Mouse (Mus musculus): Measurements from ENCODE around the gene Mesd.
"Not testable (repeated sequence)": the region's sequence is repeated elsewhere in the genome, so short reads cannot be mapped to it uniquely, and the experiment has no call there.

The Mesd gene

GRCm38 (mm10) chr7:83878676-83879448, 5.4 kb upstream of the Mesd start:
- no peak for DNase-seq (ENCODE audit: low read depth, low spot score)

DNA sequence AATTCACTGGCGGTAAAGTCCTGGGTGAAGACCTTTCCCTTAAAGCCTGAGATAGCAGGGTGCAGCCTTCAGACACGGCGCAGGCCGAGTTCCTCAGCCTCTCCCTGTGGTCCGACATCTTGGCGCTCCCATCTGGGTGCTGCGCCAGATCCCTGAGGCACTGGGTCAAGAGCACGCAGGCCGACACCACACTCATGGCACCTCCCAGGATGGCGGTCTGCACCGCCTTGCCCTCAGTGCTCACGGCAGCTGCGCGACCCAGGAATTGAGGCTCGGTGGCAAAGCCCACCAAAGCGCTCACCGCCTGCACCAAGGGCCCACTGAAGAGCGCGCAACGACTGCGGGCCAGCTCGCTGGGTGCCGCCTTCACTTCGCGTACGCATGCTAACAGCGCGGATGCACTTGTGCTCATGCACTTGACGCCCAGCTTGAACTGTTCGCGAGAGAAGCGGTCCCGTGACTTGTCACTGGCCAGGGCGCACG, 2.1 kb upstream of the Mesd start:
- DNase-seq (ENCODE audit: low read depth, low spot score), result no peak

- DNase-seq (ENCODE audit: low read depth, low spot score), result peak; percentile 18
Observed at GRCm38 (mm10) chr7:83882633-83883275, 1.5 kb upstream of the Mesd start.

GRCm38 (mm10) chr7:83883276-83884020, 818 bp upstream of the Mesd start:
- peak; percentile 50 for DNase-seq (ENCODE audit: low read depth, low spot score)

DNA sequence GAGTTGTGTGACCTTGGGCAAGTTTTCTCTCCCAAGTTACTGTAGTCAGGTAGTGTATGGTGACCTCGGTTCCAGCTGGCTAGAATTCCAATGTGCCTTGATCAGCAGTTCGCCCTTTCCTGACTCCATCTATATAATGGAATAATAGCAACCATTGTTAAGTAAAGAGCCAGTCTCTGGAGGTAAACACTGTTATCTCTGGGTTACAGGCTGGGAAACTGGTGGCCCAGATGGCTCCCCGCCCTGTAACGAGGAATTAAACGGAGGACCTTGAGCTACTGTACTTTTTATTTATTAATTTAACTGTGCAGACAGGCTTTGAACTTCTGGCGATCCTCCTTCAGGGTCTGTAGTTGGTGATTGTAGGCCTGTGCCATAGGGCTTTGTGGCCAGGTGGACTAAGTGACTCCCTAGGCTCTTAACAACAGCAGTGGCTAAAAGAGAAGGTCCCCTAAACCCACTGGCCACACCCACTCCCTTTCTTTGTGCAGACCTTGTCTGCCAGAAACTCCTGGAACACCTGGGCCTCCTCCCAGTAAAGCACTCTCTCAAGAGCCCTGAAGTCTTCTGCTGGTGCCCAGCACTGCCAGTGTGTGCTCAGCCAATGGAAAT, 761 bp downstream of the Mesd start:
- DNase-seq (ENCODE audit: low read depth, low spot score), result peak; percentile 26

DNA sequence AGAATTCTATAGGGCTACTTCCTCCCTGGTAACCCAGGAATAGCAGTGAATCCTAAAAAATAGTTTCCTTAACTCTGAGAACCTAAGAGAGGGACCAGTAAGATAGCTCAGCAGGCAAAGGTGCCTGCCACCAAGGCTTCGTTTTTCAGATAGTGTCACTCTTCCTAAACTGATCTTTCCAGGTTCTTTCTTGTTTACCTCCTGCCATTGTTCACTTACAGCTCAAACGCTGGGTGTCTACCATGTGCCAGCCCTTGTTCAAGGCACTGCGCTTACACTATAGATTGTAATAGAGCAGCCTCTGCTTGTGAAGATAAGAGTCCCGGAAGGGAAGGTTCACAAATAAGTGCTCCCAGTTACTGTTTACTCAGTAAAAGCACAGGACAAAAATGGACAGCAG, 1.6 kb downstream of the Mesd start:
- DNase-seq (ENCODE audit: low read depth, low spot score), result no peak

DNA sequence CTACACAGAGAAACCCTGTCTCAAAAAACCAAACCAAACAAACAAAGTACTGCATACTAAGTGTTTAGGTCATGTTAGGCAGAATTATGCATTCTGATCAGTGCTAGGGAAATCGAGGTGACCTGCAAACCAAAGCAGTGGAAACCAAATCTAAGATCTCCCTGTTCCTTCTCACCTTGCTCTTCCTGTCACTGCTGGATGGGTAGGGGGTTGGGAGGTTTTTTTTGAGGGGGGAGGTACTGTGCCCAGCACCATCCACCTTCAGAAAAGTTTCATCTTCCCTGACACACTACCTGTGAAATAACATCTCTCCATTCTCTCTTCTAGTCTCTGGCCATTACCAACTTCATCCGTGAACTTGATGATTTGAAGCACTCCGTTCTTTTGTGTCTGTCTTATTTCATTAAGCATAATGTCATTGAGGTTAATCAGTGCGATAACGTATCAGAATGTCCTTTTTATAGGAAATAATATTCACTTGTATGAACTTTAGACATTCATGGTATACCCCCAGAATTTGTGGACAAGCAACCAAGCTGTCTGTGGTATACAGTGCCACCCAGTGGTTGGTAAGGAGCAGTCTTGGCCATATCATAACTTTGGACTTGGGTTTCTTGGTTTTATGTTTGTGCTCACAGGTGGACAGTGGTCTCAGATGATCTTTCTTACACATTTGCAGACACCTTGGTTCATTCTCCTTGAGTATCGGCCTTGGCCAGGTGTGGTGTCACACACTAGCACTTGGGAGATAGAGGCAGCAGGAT, 2.3 kb downstream of the Mesd start:
- peak; percentile 30 for DNase-seq (ENCODE audit: low read depth, low spot score)

DNA sequence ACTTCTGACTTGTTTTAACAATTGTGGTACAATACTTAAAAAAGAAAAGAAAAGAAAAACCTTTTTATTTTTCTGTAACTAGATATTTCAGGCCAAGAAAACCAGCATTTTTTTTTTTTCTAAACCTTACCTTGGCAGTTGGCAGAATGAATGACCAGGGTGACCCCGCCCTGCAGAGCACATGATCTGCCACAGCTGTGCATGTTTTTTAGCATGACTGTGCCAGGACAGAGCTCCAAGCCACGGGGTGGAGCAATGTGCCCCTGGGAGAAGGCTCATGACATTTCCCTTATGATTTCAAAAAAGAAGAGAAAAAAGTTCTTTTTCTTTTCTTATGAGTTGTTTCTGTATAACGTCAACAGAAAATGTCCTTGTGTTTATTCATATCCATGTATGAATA, 5.1 kb downstream of the Mesd start:
- DNase-seq (ENCODE audit: low read depth, low spot score), result no peak

- DNase-seq (ENCODE audit: low read depth, low spot score), result not testable (repeated sequence)
Observed at GRCm38 (mm10) chr7:83889946-83890345, 5.7 kb downstream of the Mesd start.

GRCm38 (mm10) chr7:83891433-83892332, 7.4 kb downstream of the Mesd start:
- DNase-seq (ENCODE audit: low read depth, low spot score), result peak; percentile 99

DNA sequence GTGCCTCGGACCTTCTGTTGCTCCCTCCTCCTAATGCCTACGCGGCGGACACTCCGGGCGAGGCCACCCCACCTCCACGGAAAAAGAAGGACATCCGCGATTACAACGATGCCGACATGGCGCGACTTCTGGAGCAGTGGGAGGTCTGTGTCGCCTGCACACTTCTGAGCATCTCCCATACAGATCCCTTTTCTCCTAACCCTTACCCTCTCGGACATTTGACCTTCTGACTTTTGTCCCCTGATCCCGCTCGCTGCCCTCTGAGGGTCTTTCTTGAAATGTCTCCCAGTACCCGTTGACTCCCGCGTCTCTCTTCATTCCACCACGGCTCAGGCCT, 8.0 kb downstream of the Mesd start:
- no peak for DNase-seq (ENCODE audit: low read depth, low spot score)

DNA sequence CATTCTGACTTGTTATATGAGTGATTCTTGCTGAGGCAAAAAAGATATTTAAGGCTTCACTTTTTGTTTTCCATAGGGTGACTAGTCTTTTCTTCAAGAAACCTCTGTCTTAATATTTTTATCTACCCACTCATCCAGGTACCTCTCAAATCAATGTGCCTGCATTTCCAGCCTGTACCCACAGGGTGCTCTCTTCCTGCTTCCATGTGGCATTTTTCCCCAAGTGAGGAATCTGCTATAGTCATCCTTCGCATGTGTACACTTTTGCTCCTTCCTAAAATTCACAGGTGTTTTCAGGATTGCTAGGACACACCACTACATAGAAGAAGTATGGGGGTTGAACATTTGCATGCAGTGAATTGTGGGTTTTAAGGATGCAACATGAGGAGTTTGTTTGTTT, 10.1 kb downstream of the Mesd start:
- DNase-seq (ENCODE audit: low read depth, low spot score), result no peak

DNA sequence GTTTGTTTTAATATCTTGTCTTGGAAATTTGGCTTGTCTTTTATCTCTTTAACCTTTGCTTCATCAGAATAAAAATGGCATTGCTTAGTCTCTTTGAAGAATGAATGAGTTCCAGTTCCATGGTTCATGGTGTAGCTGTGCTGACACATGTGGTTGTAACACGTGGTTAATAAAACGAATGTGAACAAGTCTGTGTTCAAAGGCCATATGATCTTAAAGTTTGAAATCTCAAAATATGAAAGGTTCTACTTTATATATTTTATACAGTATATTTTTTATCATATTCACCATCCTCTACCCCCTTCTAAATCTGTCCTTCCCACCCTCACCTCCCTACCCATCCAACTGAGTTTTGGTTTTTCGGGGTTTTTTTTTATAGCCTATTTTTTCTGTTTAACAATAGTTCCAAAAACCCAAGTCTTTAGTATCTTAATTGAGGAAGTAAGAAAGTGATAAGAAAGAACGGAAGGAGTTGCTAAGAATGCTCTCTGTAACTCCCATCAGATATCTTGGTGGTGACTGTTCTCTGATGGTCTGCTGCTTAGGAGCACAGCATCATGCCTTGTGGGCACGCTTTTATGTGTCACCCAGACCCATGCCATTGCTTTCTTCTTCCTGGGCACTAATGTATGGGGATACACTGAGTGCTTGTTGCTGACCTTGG, 11.9 kb downstream of the Mesd start:
- no peak for DNase-seq (ENCODE audit: low read depth, low spot score)

GRCm38 (mm10) chr7:83898267-83898666, 14.0 kb downstream of the Mesd start:
- DNase-seq (ENCODE audit: low read depth, low spot score), result no peak

GRCm38 (mm10) chr7:83900519-83900918, 16.3 kb downstream of the Mesd start:
- no peak for DNase-seq (ENCODE audit: low read depth, low spot score)

DNA sequence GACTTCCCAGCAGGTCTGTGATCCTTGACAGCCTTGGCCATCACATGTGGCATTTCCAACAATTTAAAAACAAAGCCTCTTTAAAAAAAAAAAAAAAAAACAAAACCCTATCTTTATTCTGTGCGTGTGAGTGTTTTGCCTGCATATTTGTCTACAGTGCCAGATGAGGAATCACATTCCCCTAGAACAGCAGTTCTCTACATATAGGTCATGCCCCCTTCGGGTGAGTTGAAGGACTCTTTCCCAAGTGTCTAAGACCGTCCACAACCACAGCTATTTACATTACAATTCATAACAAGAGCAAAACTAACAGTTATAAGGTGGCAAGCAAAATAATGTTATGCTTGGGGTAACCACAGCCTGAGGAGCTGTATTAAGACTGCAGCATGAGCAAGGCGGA, 17.2 kb downstream of the Mesd start:
- no peak for DNase-seq (ENCODE audit: low read depth, low spot score)

GRCm38 (mm10) chr7:83902296-83903145, 18.3 kb downstream of the Mesd start:
- DNase-seq (ENCODE audit: low read depth, low spot score), result no peak

DNA sequence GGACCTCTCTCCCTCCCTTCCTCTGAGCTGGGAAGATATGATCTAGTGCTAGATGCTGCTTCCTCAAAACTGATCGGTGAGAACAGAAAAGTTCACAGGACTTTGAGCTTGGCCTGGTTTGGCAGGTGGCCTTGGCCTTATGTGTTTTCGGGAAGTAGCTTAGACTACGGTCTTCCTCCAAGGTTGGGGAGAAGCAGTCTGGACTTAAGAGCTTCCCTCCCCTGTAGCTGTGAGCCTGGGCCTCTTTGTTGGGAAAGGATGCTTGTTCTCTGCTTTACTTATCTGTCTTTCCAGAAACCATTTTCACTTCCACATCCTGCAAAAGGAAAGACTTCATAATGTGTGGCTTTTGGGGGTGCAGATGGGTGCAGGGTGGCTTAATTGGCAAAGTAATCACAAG, 20.6 kb downstream of the Mesd start:
- DNase-seq (ENCODE audit: low read depth, low spot score), result no peak

DNA sequence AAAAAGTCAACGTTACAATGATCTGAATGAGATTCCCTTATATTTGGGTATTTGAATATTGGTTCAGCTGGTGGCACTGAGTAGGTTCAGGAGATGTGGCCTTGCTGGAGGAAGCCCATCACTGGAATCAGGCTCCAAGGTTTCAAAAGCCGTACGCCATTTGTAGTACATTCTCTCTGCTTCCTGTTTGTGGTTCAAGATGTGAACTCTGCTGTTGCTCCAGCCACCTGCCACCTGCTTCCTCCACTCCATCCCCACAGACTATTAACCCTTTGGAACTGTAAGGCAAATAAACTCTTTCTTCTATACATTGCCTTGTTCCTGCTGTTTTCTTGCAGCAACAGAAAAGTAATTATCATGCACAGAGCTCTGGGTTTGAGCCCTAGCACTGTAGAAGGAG, 27.6 kb downstream of the Mesd start:
- no peak for DNase-seq (ENCODE audit: low read depth, low spot score)
